Comparison of ENCODE assay signal across 15 mouse cellular contexts in genomic region chr15:98506253-98506957, GRCm38 (mm10). TPM values are rescaled to one million over a fixed set of nuclear protein-coding genes. Genes with fewer than 3 reads are reported as not detected.
A peak's percentile ranks its signal among the peaks of the same experiment; 100 is the strongest.
DNase-seq lines count a peak whose midpoint lies in the region; ATAC-seq and TF ChIP-seq lines count a peak whose summit lies in the region.
"Had no signal": no experiment of that assay in that cellular context is flagged by ENCODE, and none has a peak within 500 bp of the region (broad histone marks: within the 10 kb centered on the region; RNA-seq: fewer than 3 reads in every experiment).

No protein-coding gene starts in this region.

- H3K9ac ChIP-seq in kidney, embryonic 15.5 days: no peak overlapping the region
- H3K9ac ChIP-seq: liver, embryonic 13.5 days; midbrain, embryonic 12.5 days had no signal

- H3K4me1 ChIP-seq in kidney, adult 2 months (ENCODE audit: control insufficient read depth, insufficient read depth, low read length): peaks cover 3% of the 10 kb centered on the region; the same call in 1 of the 2 replicates
- H3K4me1 ChIP-seq in kidney, embryonic 15.5 days: peaks cover 12% of the 10 kb centered on the region
- peaks cover 16% of the 10 kb centered on the region for H3K4me1 ChIP-seq in embryonic facial prominence, embryonic 10.5 days

- no peak for TF ChIP-seq CTCF in kidney, adult 2 months (conservative IDR thresholded peaks at IDR 0.05; ENCODE audit: insufficient read depth, insufficient read length, low read depth, low read length)

- H3K4me3 ChIP-seq in kidney, adult 2 months (ENCODE audit: insufficient read depth, low read depth, low read length): no peak overlapping the region
- H3K4me3 ChIP-seq in kidney, embryonic 15.5 days (replicated peaks): no peak overlapping the region
- H3K4me3 ChIP-seq in embryonic facial prominence, embryonic 10.5 days: no peak overlapping the region
- H3K4me3 ChIP-seq: hindbrain, embryonic 10.5 days; liver, embryonic 13.5 days; midbrain, embryonic 12.5 days had no signal

- no peaks in the 10 kb centered on the region for H3K36me3 ChIP-seq in kidney, adult 2 months (ENCODE audit: control insufficient read depth, insufficient read depth, low read length)
- H3K36me3 ChIP-seq in kidney, embryonic 15.5 days: no peaks in the 10 kb centered on the region
- no peaks in the 10 kb centered on the region for H3K36me3 ChIP-seq in embryonic facial prominence, embryonic 10.5 days (replicated peaks)
- H3K36me3 ChIP-seq: hindbrain, embryonic 10.5 days; liver, embryonic 13.5 days; midbrain, embryonic 12.5 days had no signal

- H3K9me3 ChIP-seq in kidney, embryonic 15.5 days (replicated peaks): no peaks in the 10 kb centered on the region
- H3K9me3 ChIP-seq in embryonic facial prominence, embryonic 10.5 days: no peaks in the 10 kb centered on the region
- H3K9me3 ChIP-seq: hindbrain, embryonic 10.5 days; liver, embryonic 13.5 days; midbrain, embryonic 12.5 days had no signal

- H3K27me3 ChIP-seq in kidney, adult 2 months (replicated peaks; ENCODE audit: control insufficient read depth, insufficient read depth, low read length): no peaks in the 10 kb centered on the region
- H3K27me3 ChIP-seq in kidney, embryonic 15.5 days: no peaks in the 10 kb centered on the region
- H3K27me3 ChIP-seq in embryonic facial prominence, embryonic 10.5 days (replicated peaks; ENCODE audit: low read depth, poor library complexity, severe bottlenecking): no peaks in the 10 kb centered on the region
- H3K27me3 ChIP-seq: midbrain, embryonic 12.5 days had no signal

- TF ChIP-seq POLR2A in kidney, adult 2 months (IDR thresholded peaks at IDR 0.05; ENCODE audit: low read depth, low read length): no peak

- WGBS in kidney, adult 2 months: 60% methylated on average over 9 of the region's 9 CpGs
- WGBS in kidney, embryonic 15.5 days: 77% methylated on average over 9 of the region's 9 CpGs
- WGBS in embryonic facial prominence, embryonic 10.5 days: 85% methylated on average over 9 of the region's 9 CpGs

- ATAC-seq in kidney, embryonic 15.5 days (replicated peaks; ENCODE audit: low FRiP score): no peak
- ATAC-seq in hematopoietic stem cell, adult 5-6 weeks (replicated peaks in 1 of 2; ENCODE audit: insufficient read depth in 1 of 2, low FRiP score in 2 of 2, low TSS enrichment in 1 of 2, low read depth in 1 of 2, poor library complexity in 2 of 2, severe bottlenecking in 2 of 2): peak; percentile 61 to 73

- no peak overlapping the region for H3K4me2 ChIP-seq in kidney, embryonic 15.5 days
- H3K4me2 ChIP-seq: liver, embryonic 13.5 days; midbrain, embryonic 12.5 days had no signal

- peak; percentile 68 for DNase-seq in kidney, adult 2 months
- DNase-seq in retina, postnatal 1 day: peak; percentile 30
- no peak for DNase-seq in retina, embryonic 14.5 days (ENCODE audit: low spot score)
- DNase-seq in thymus, postnatal 4 days: peak; percentile 36
- DNase-seq in adrenal gland, adult 2 months: no peak
- no peak for DNase-seq in embryonic facial prominence, embryonic 10.5 days (ENCODE audit: low spot score)
- DNase-seq: gastrocnemius, postnatal 10 days; liver, embryonic 13.5 days had no signal

- no peak overlapping the region for H3K27ac ChIP-seq in kidney, adult 2 months (ENCODE audit: insufficient read depth, low read depth, low read length)
- H3K27ac ChIP-seq in kidney, embryonic 15.5 days: no peak overlapping the region
- H3K27ac ChIP-seq in embryonic facial prominence, embryonic 10.5 days (replicated peaks): no peak overlapping the region
- H3K27ac ChIP-seq: hindbrain, embryonic 10.5 days; liver, embryonic 13.5 days; midbrain, embryonic 12.5 days had no signal

RNA-seq across cellular contexts. Expression of gene Olfr279, which starts 14.2 kb away (rescaled TPM):
- not detected in 2 replicates for polyA plus RNA-seq in kidney, adult 2 months (2012; rRNA removed)
- not detected in 2 replicates for polyA plus RNA-seq in kidney, embryonic 15.5 days (2015; fragmentation: Nextera tagmentation; extraction: Ambion mirVana)
- total RNA-seq in hematopoietic stem cell, adult 5-6 weeks (2017): not detected in 2 replicates
- not detected for total RNA-seq in adrenal gland, adult 2 months (2021)
- not detected in 2 replicates for polyA plus RNA-seq in adrenal gland, adult 2 months (2012; rRNA removed)
- not detected in 2 replicates for polyA plus RNA-seq in embryonic facial prominence, embryonic 10.5 days (2016; fragmentation: Nextera tagmentation; extraction: Ambion mirVana)
- total RNA-seq: gastrocnemius, postnatal 10 days; left cerebral cortex, adult 18-20 months had no signal
- polyA plus RNA-seq: hindbrain, embryonic 10.5 days; kidney, embryonic 16.5 days; liver, embryonic 13.5 days; midbrain, embryonic 12.5 days; stomach, embryonic 16.5 days had no signal

RNA-seq across cellular contexts. Expression of gene Lalba, which starts 23.9 kb away (rescaled TPM):
- polyA plus RNA-seq in kidney, adult 2 months (2012; rRNA removed): not detected in 2 replicates
- polyA plus RNA-seq in kidney, embryonic 15.5 days (2015; fragmentation: Nextera tagmentation; extraction: Ambion mirVana): 0.22 TPM in 1 of 2 replicates, not detected in the other
- not detected in 2 replicates for total RNA-seq in hematopoietic stem cell, adult 5-6 weeks (2017)
- total RNA-seq in adrenal gland, adult 2 months (2021): not detected
- not detected in 2 replicates for polyA plus RNA-seq in adrenal gland, adult 2 months (2012; rRNA removed)
- polyA plus RNA-seq in embryonic facial prominence, embryonic 10.5 days (2016; fragmentation: Nextera tagmentation; extraction: Ambion mirVana): 0.20 and 0.26 TPM in 2 replicates
- total RNA-seq: left cerebral cortex, adult 18-20 months had no signal
- polyA plus RNA-seq: liver, embryonic 13.5 days; midbrain, embryonic 12.5 days had no signal

RNA-seq across cellular contexts. Expression of gene Kansl2, which starts 27.7 kb away (rescaled TPM):
- polyA plus RNA-seq in kidney, adult 2 months (2012; rRNA removed): 32.0 and 33.1 TPM in 2 replicates
- polyA plus RNA-seq in kidney, embryonic 15.5 days (2015; fragmentation: Nextera tagmentation; extraction: Ambion mirVana): 115 and 121 TPM in 2 replicates
- 55.2 and 57.8 TPM in 2 replicates for total RNA-seq in hematopoietic stem cell, adult 5-6 weeks (2017)
- total RNA-seq in adrenal gland, adult 2 months (2021): 10 to 100 TPM; 70.7 to 99.0 TPM
- polyA plus RNA-seq in adrenal gland, adult 2 months (2012; rRNA removed): 44.6 and 49.5 TPM in 2 replicates
- polyA plus RNA-seq in embryonic facial prominence, embryonic 10.5 days (2016; fragmentation: Nextera tagmentation; extraction: Ambion mirVana): 151 and 152 TPM in 2 replicates

RNA-seq across cellular contexts. Expression of gene OR5BS1P, which starts 36.7 kb away (rescaled TPM):
- polyA plus RNA-seq in kidney, adult 2 months (2012; rRNA removed): not detected in 2 replicates
- not detected in 2 replicates for polyA plus RNA-seq in kidney, embryonic 15.5 days (2015; fragmentation: Nextera tagmentation; extraction: Ambion mirVana)
- not detected in 2 replicates for total RNA-seq in hematopoietic stem cell, adult 5-6 weeks (2017)
- not detected for total RNA-seq in adrenal gland, adult 2 months (2021)
- not detected in 2 replicates for polyA plus RNA-seq in adrenal gland, adult 2 months (2012; rRNA removed)
- polyA plus RNA-seq in embryonic facial prominence, embryonic 10.5 days (2016; fragmentation: Nextera tagmentation; extraction: Ambion mirVana): not detected in 2 replicates
- total RNA-seq: gastrocnemius, postnatal 10 days; left cerebral cortex, adult 18-20 months had no signal
- polyA plus RNA-seq: hindbrain, embryonic 10.5 days; kidney, embryonic 16.5 days; liver, embryonic 13.5 days; midbrain, embryonic 12.5 days; stomach, embryonic 16.5 days had no signal

RNA-seq across cellular contexts. Expression of gene Olfr281, which starts 54.0 kb away (rescaled TPM):
- not detected in 2 replicates for polyA plus RNA-seq in kidney, adult 2 months (2012; rRNA removed)
- polyA plus RNA-seq in kidney, embryonic 15.5 days (2015; fragmentation: Nextera tagmentation; extraction: Ambion mirVana): not detected in 2 replicates
- not detected in 2 replicates for total RNA-seq in hematopoietic stem cell, adult 5-6 weeks (2017)
- total RNA-seq in adrenal gland, adult 2 months (2021): not detected
- not detected in 2 replicates for polyA plus RNA-seq in adrenal gland, adult 2 months (2012; rRNA removed)
- polyA plus RNA-seq in embryonic facial prominence, embryonic 10.5 days (2016; fragmentation: Nextera tagmentation; extraction: Ambion mirVana): not detected in 2 replicates
- total RNA-seq: gastrocnemius, postnatal 10 days; left cerebral cortex, adult 18-20 months had no signal
- polyA plus RNA-seq: hindbrain, embryonic 10.5 days; kidney, embryonic 16.5 days; liver, embryonic 13.5 days; midbrain, embryonic 12.5 days; stomach, embryonic 16.5 days had no signal

Comparison
In these comparisons a context has a peak if more than half of its experiments do, and no peak if none do; other contexts are left out.
1. DNase-seq: peak in kidney, adult 2 months (single experiment), retina, postnatal 1 day (single experiment) and thymus, postnatal 4 days (single experiment); none in retina, embryonic 14.5 days (single experiment), adrenal gland, adult 2 months (single experiment) and embryonic facial prominence, embryonic 10.5 days (single experiment).